Mouse (Mus musculus) kidney, postnatal 25 days (tissue): ENCODE measurements at regions not wholly inside any gene's neighbourhood (a gene's known extent, or its start where the extent isn't known, plus 50 kb on each side); places are given as distances from the start of the nearest gene placed in this dataset.
A peak's percentile ranks its signal among the peaks of the same experiment; 100 is the strongest.

Experiments
- DNase-seq, 2 experiments: peaks; one replicate each; pipeline ENCODE4 v3.0.0; 2021; ENCODE audit warnings: mixed read lengths in 2 of 2

- no peak for DNase-seq
Observed at GRCm38 (mm10) chr9:51379589-51379988, 50.9 kb upstream of the 1810046K07Rik start.

- no peak for DNase-seq
Observed at GRCm38 (mm10) chr9:51393921-51394320, 65.2 kb upstream of the 1810046K07Rik start.

- peak; percentile 27 to 48 for DNase-seq
Observed at GRCm38 (mm10) chr9:51394372-51394771, 65.7 kb upstream of the 1810046K07Rik start.

GRCm38 (mm10) chr9:51396801-51397200, 68.1 kb upstream of the 1810046K07Rik start:
- DNase-seq, result no peak

- DNase-seq, result peak in 1 of 2 experiments; percentile 13
Observed at GRCm38 (mm10) chr9:51397589-51398220, 69.0 kb upstream of the 1810046K07Rik start.

- DNase-seq, result no peak
Observed at GRCm38 (mm10) chr9:51398886-51399285, 70.2 kb upstream of the 1810046K07Rik start.

GRCm38 (mm10) chr9:51399356-51399755, 70.6 kb upstream of the 1810046K07Rik start:
- DNase-seq, result no peak

GRCm38 (mm10) chr9:51401779-51402178, 73.1 kb upstream of the 1810046K07Rik start:
- no peak for DNase-seq

GRCm38 (mm10) chr9:51407978-51408377, 79.3 kb upstream of the 1810046K07Rik start:
- no peak for DNase-seq

- no peak for DNase-seq
Observed at GRCm38 (mm10) chr9:51418923-51419482, 90.3 kb upstream of the 1810046K07Rik start.

GRCm38 (mm10) chr9:51422553-51422952, 93.8 kb upstream of the 1810046K07Rik start:
- DNase-seq, result no peak

- DNase-seq, result no peak
Observed at GRCm38 (mm10) chr9:51423341-51423740, 94.6 kb upstream of the 1810046K07Rik start.

GRCm38 (mm10) chr9:51430426-51430825, 101.7 kb upstream of the 1810046K07Rik start:
- DNase-seq, result no peak

- no peak for DNase-seq
Observed at GRCm38 (mm10) chr9:51437130-51437529, 108.4 kb upstream of the 1810046K07Rik start.

- DNase-seq, result no peak
Observed at GRCm38 (mm10) chr9:51441773-51442381, 113.2 kb upstream of the 1810046K07Rik start.

GRCm38 (mm10) chr9:51455690-51456089, 127.0 kb upstream of the 1810046K07Rik start:
- DNase-seq, result no peak

- DNase-seq, result no peak
Observed at GRCm38 (mm10) chr9:51462463-51463024, 133.8 kb upstream of the 1810046K07Rik start.

GRCm38 (mm10) chr9:51470031-51470430, 141.3 kb upstream of the 1810046K07Rik start:
- DNase-seq, result no peak

GRCm38 (mm10) chr9:51476511-51477056, 147.9 kb upstream of the 1810046K07Rik start:
- no peak for DNase-seq

GRCm38 (mm10) chr9:51487840-51488239, 159.1 kb upstream of the 1810046K07Rik start:
- no peak for DNase-seq

- DNase-seq, result no peak
Observed at GRCm38 (mm10) chr9:51507265-51507913, 178.7 kb upstream of the 1810046K07Rik start.

GRCm38 (mm10) chr9:51517643-51518042, 188.9 kb upstream of the 1810046K07Rik start:
- no peak for DNase-seq

- DNase-seq, result no peak
Observed at GRCm38 (mm10) chr9:51518376-51518775, 189.7 kb upstream of the 1810046K07Rik start.
